Mouse (Mus musculus): ENCODE data around the gene Slc39a13. TPM values are rescaled to one million over a fixed set of nuclear protein-coding genes. Genes with fewer than 3 reads are reported as not detected.
A peak's percentile ranks its signal among the peaks of the same experiment; 100 is the strongest.
"Not testable (repeated sequence)": the region's sequence is repeated elsewhere in the genome, so short reads cannot be mapped to it uniquely, and the experiment has no call there.

The Slc39a13 gene
- polyA plus RNA-seq, 1 experiment from 2014 or later, result 50.6 TPM

- WGBS, result 9% methylated on average over 40 of the region's 42 CpGs
- Histone ChIP-seq H3K4me2 (ENCODE audit: low read length) (peak overlapping the region; percentile 94), H3K4me3 (ENCODE audit: control insufficient read depth in 1 of 2, insufficient read depth in 1 of 2, low read depth in 1 of 2, low read length in 2 of 2) (peak overlapping the region; percentile 38 to 45), H3K36me3 (ENCODE audit: control insufficient read depth, insufficient read depth, low read length) (peaks cover 11% of the 10 kb centered on the region), H3K9me3 (ENCODE audit: control insufficient read depth, low read length) (no peaks in the 10 kb centered on the region), H3K4me1 (ENCODE audit: control insufficient read depth in 2 of 2, insufficient read depth in 2 of 2, low read length in 2 of 2) (peaks cover 28 to 38% of the 10 kb centered on the region in 2 experiments), H3K27me3 (ENCODE audit: control insufficient read depth, insufficient read depth, low read length) (no peaks in the 10 kb centered on the region), H3K9ac (ENCODE audit: low read length) (peak overlapping the region; percentile 78), H3K27ac (replicated peaks in 1 of 2; ENCODE audit: control insufficient read depth in 1 of 2, insufficient read depth in 1 of 2, low read depth in 2 of 2, low read length in 2 of 2) (peak overlapping the region in 1 of 2 experiments; percentile 65; a peak in 2 of 4 replicates)
- ATAC-seq (ENCODE audit: insufficient number of reproducible peaks, insufficient read depth, low FRiP score, low read depth), result 0 out of 2 replicates have a peak, but pooled peaks have one; percentile 10
Measured at GRCm38 (mm10) chr2:91114781-91115577, 44.8 kb upstream of the Slc39a13 start.

- H3K4me1 ChIP-seq (ENCODE audit: control insufficient read depth in 2 of 2, insufficient read depth in 2 of 2, low read length in 2 of 2), result peaks cover 28 to 38% of the 10 kb centered on the region in 2 experiments
- H3K4me2 ChIP-seq (ENCODE audit: low read length), result no peak overlapping the region
- no peaks in the 10 kb centered on the region for H3K9me3 ChIP-seq (ENCODE audit: control insufficient read depth, low read length)
- ATAC-seq (ENCODE audit: insufficient number of reproducible peaks, insufficient read depth, low FRiP score, low read depth), result no peak
- H3K4me3 ChIP-seq (ENCODE audit: control insufficient read depth in 1 of 2, insufficient read depth in 1 of 2, low read depth in 1 of 2, low read length in 2 of 2), result no peak overlapping the region
- H3K27ac ChIP-seq (replicated peaks in 1 of 2; ENCODE audit: control insufficient read depth in 1 of 2, insufficient read depth in 1 of 2, low read depth in 2 of 2, low read length in 2 of 2), result no peak overlapping the region
- H3K36me3 ChIP-seq (ENCODE audit: control insufficient read depth, insufficient read depth, low read length), result no peaks in the 10 kb centered on the region; the same call in 1 of the 2 replicates
- H3K9ac ChIP-seq (ENCODE audit: low read length), result no peak overlapping the region
- H3K27me3 ChIP-seq (ENCODE audit: control insufficient read depth, insufficient read depth, low read length), result no peaks in the 10 kb centered on the region
- WGBS, result 73% methylated on average over 6 of the region's 6 CpGs
Measured at GRCm38 (mm10) chr2:91113852-91114251, 43.6 kb upstream of the Slc39a13 start.

- H3K4me2 ChIP-seq (ENCODE audit: low read length), result no peak overlapping the region
- H3K4me3 ChIP-seq (ENCODE audit: control insufficient read depth in 1 of 2, insufficient read depth in 1 of 2, low read depth in 1 of 2, low read length in 2 of 2), result no peak overlapping the region
- H3K36me3 ChIP-seq (ENCODE audit: control insufficient read depth, insufficient read depth, low read length), result no peaks in the 10 kb centered on the region
- H3K9ac ChIP-seq (ENCODE audit: low read length), result peak overlapping the region; percentile 13; the same call in 1 of the 2 replicates
- H3K4me1 ChIP-seq (ENCODE audit: control insufficient read depth in 2 of 2, insufficient read depth in 2 of 2, low read length in 2 of 2), result peaks cover 28 to 38% of the 10 kb centered on the region in 2 experiments
- peak overlapping the region in 1 of 2 experiments; percentile 59; a peak in 1 of 4 replicates for H3K27ac ChIP-seq (replicated peaks in 1 of 2; ENCODE audit: control insufficient read depth in 1 of 2, insufficient read depth in 1 of 2, low read depth in 2 of 2, low read length in 2 of 2)
- no peak for ATAC-seq (ENCODE audit: insufficient number of reproducible peaks, insufficient read depth, low FRiP score, low read depth)
- WGBS, result 51% methylated on average over 10 of the region's 10 CpGs
- H3K27me3 ChIP-seq (ENCODE audit: control insufficient read depth, insufficient read depth, low read length), result no peaks in the 10 kb centered on the region
- H3K9me3 ChIP-seq (ENCODE audit: control insufficient read depth, low read length), result no peaks in the 10 kb centered on the region
Measured at GRCm38 (mm10) chr2:91113334-91113733, 43.1 kb upstream of the Slc39a13 start.

GRCm38 (mm10) chr2:91112491-91112890 lies 42.3 kb upstream of the Slc39a13 start:
- no peak overlapping the region for H3K9ac ChIP-seq (ENCODE audit: low read length)
- H3K4me3 ChIP-seq (ENCODE audit: control insufficient read depth in 1 of 2, insufficient read depth in 1 of 2, low read depth in 1 of 2, low read length in 2 of 2), result no peak overlapping the region
- peak overlapping the region; percentile 54 to 59; a peak in 3 of 4 replicates for H3K27ac ChIP-seq (replicated peaks in 1 of 2; ENCODE audit: control insufficient read depth in 1 of 2, insufficient read depth in 1 of 2, low read depth in 2 of 2, low read length in 2 of 2)
- H3K27me3 ChIP-seq (ENCODE audit: control insufficient read depth, insufficient read depth, low read length), result no peaks in the 10 kb centered on the region
- peaks cover 26 to 35% of the 10 kb centered on the region in 2 experiments for H3K4me1 ChIP-seq (ENCODE audit: control insufficient read depth in 2 of 2, insufficient read depth in 2 of 2, low read length in 2 of 2)
- H3K36me3 ChIP-seq (ENCODE audit: control insufficient read depth, insufficient read depth, low read length), result no peaks in the 10 kb centered on the region
- no peaks in the 10 kb centered on the region for H3K9me3 ChIP-seq (ENCODE audit: control insufficient read depth, low read length)
- 25% methylated on average over 4 of the region's 4 CpGs for WGBS
- ATAC-seq (ENCODE audit: insufficient number of reproducible peaks, insufficient read depth, low FRiP score, low read depth), result no peak
- no peak overlapping the region for H3K4me2 ChIP-seq (ENCODE audit: low read length)

GRCm38 (mm10) chr2:91111832-91112231 lies 41.6 kb upstream of the Slc39a13 start:
- not testable (repeated sequence) for H3K9me3 ChIP-seq (ENCODE audit: control insufficient read depth, low read length); H3K4me2 ChIP-seq (ENCODE audit: low read length); ATAC-seq (ENCODE audit: insufficient number of reproducible peaks, insufficient read depth, low FRiP score, low read depth); H3K4me3 ChIP-seq (ENCODE audit: control insufficient read depth in 1 of 2, insufficient read depth in 1 of 2, low read depth in 1 of 2, low read length in 2 of 2); H3K9ac ChIP-seq (ENCODE audit: low read length); H3K36me3 ChIP-seq (ENCODE audit: control insufficient read depth, insufficient read depth, low read length); H3K27me3 ChIP-seq (ENCODE audit: control insufficient read depth, insufficient read depth, low read length); H3K27ac ChIP-seq (replicated peaks in 1 of 2; ENCODE audit: control insufficient read depth in 1 of 2, insufficient read depth in 1 of 2, low read depth in 2 of 2, low read length in 2 of 2)
- H3K4me1 ChIP-seq (ENCODE audit: control insufficient read depth in 2 of 2, insufficient read depth in 2 of 2, low read length in 2 of 2), result peaks cover 22 to 29% of the 10 kb centered on the region in 2 experiments
- 90% methylated on average over 3 of the region's 3 CpGs for WGBS

- Histone ChIP-seq H3K4me3 (ENCODE audit: control insufficient read depth in 1 of 2, insufficient read depth in 1 of 2, low read depth in 1 of 2, low read length in 2 of 2) (no peak overlapping the region), H3K27me3 (ENCODE audit: control insufficient read depth, insufficient read depth, low read length) (no peaks in the 10 kb centered on the region), H3K36me3 (ENCODE audit: control insufficient read depth, insufficient read depth, low read length) (no peaks in the 10 kb centered on the region), H3K4me1 (ENCODE audit: control insufficient read depth in 2 of 2, insufficient read depth in 2 of 2, low read length in 2 of 2) (peaks cover 15 to 18% of the 10 kb centered on the region in 2 experiments), H3K4me2 (ENCODE audit: low read length) (no peak overlapping the region), H3K9ac (ENCODE audit: low read length) (no peak overlapping the region), H3K9me3 (ENCODE audit: control insufficient read depth, low read length) (no peaks in the 10 kb centered on the region), H3K27ac (replicated peaks in 1 of 2; ENCODE audit: control insufficient read depth in 1 of 2, insufficient read depth in 1 of 2, low read depth in 2 of 2, low read length in 2 of 2) (no peak overlapping the region)
- 85% methylated on average over 6 of the region's 6 CpGs for WGBS
- ATAC-seq (ENCODE audit: insufficient number of reproducible peaks, insufficient read depth, low FRiP score, low read depth), result no peak
Measured at GRCm38 (mm10) chr2:91110429-91110828, 40.2 kb upstream of the Slc39a13 start.

GRCm38 (mm10) chr2:91109807-91110385 lies 39.7 kb upstream of the Slc39a13 start:
- no peak overlapping the region for H3K9ac ChIP-seq (ENCODE audit: low read length)
- WGBS, result 87% methylated on average over 5 of the region's 5 CpGs
- no peak for ATAC-seq (ENCODE audit: insufficient number of reproducible peaks, insufficient read depth, low FRiP score, low read depth)
- no peaks in the 10 kb centered on the region for H3K36me3 ChIP-seq (ENCODE audit: control insufficient read depth, insufficient read depth, low read length)
- H3K4me3 ChIP-seq (ENCODE audit: control insufficient read depth in 1 of 2, insufficient read depth in 1 of 2, low read depth in 1 of 2, low read length in 2 of 2), result no peak overlapping the region
- no peak overlapping the region for H3K27ac ChIP-seq (replicated peaks in 1 of 2; ENCODE audit: control insufficient read depth in 1 of 2, insufficient read depth in 1 of 2, low read depth in 2 of 2, low read length in 2 of 2)
- H3K4me2 ChIP-seq (ENCODE audit: low read length), result no peak overlapping the region
- H3K9me3 ChIP-seq (ENCODE audit: control insufficient read depth, low read length), result no peaks in the 10 kb centered on the region
- H3K4me1 ChIP-seq (ENCODE audit: control insufficient read depth in 2 of 2, insufficient read depth in 2 of 2, low read length in 2 of 2), result peaks cover 14 to 15% of the 10 kb centered on the region in 2 experiments
- no peaks in the 10 kb centered on the region for H3K27me3 ChIP-seq (ENCODE audit: control insufficient read depth, insufficient read depth, low read length)

Measured in heart, embryonic 14.5 days (tissue).